Mouse (Mus musculus): ENCODE measurements at regions not wholly inside any gene's neighbourhood (a gene's known extent, or its start where the extent isn't known, plus 50 kb on each side); places are given as distances from the start of the nearest gene placed in this dataset.

DNA sequence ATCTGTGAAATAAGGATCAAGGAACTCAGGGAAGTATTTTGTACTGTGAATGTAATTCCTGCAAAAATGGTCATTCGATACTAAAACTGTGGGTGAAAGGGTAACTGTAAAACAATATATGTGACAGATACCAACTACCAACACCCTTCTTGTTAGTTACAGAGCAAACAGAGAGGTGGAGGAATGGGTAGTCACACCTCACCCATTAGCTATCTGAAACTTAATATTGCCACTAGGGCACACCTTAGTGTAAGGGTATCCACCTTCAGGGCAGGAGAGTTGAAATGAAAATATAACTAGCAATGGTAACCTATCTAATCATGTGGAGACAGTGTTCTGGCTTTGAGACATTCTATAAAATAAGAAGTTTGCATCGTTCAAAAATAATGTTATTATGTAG is 126.2 kb downstream of the Klf6 start:
- H3ac ChIP-seq (ENCODE audit: control insufficient read depth, insufficient read length) = no peak overlapping the region
- no peaks in the 10 kb centered on the region for H3K36me3 ChIP-seq (ENCODE audit: control insufficient read depth, insufficient read depth)
- TF ChIP-seq MYOG (IDR thresholded peaks at IDR 0.05; ENCODE audit: control insufficient read depth in 1 of 3, insufficient read depth in 1 of 3, insufficient read length in 2 of 3, low read depth in 2 of 3) (no peak), SRF (IDR thresholded peaks at IDR 0.05; ENCODE audit: control insufficient read depth, insufficient read length, low read depth) (no peak), POLR2AphosphoS2 (IDR thresholded peaks at IDR 0.05; ENCODE audit: insufficient read length, low read depth) (no peak)
- no peak overlapping the region for H3K4me2 ChIP-seq (ENCODE audit: low read depth)
- no peaks in the 10 kb centered on the region for H3K27me3 ChIP-seq (ENCODE audit: control insufficient read depth, insufficient read depth, insufficient read length)
- H3K79me2 ChIP-seq (ENCODE audit: control insufficient read depth, insufficient read depth) = no peaks in the 10 kb centered on the region
- no peak overlapping the region for H3K4me3 ChIP-seq

DNA sequence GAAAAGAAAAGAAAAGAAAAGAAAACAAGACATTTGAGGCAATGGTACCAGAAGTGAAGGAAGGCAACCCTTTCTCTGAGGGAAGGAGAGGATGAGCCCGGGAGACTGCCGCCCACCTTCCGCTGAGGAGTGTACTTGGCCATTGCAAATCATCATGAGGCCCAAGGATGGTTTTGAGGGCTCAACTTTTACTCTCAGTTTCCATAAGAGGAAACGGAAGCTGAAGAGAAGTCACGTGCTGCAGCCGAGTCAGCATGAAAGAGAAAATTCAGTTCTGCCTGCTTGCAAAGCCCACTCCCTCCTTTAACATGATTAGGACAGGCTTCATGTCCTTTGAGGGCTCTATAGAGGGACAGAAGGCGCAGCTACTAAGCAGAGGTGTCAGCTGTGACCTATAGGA is 127.1 kb downstream of the Klf6 start:
- TF ChIP-seq REST (IDR thresholded peaks at IDR 0.05; ENCODE audit: insufficient read depth, insufficient read length) (no peak), TCF12 (IDR thresholded peaks at IDR 0.05; ENCODE audit: insufficient read depth, poor library complexity, severe bottlenecking) (no peak), MYOD1 (IDR thresholded peaks at IDR 0.05; ENCODE audit: control insufficient read depth in 1 of 3, insufficient read length in 2 of 3, low read depth in 2 of 3) (no peak), SRF (IDR thresholded peaks at IDR 0.05; ENCODE audit: control insufficient read depth, insufficient read length, low read depth) (no peak), POLR2A (IDR thresholded peaks at IDR 0.05; ENCODE audit: insufficient read length, low read depth) (no peak), TCF3 (IDR thresholded peaks at IDR 0.05; ENCODE audit: insufficient read length, low read depth) (no peak), MAX (IDR thresholded peaks at IDR 0.05; ENCODE audit: low read depth) (no peak), MYOG (IDR thresholded peaks at IDR 0.05; ENCODE audit: control insufficient read depth in 1 of 3, insufficient read depth in 1 of 3, insufficient read length in 2 of 3, low read depth in 2 of 3) (no peak), USF1 (IDR thresholded peaks at IDR 0.05; ENCODE audit: low read depth) (no peak), CEBPB (IDR thresholded peaks at IDR 0.05; ENCODE audit: insufficient read depth, poor library complexity, severe bottlenecking) (no peak), POLR2AphosphoS2 (IDR thresholded peaks at IDR 0.05; ENCODE audit: insufficient read length, low read depth) (no peak), E2F4 (IDR thresholded peaks at IDR 0.05; ENCODE audit: insufficient read depth) (no peak)
- H3K36me3 ChIP-seq (ENCODE audit: control insufficient read depth, insufficient read depth) = no peaks in the 10 kb centered on the region
- H3K4me3 ChIP-seq = no peak overlapping the region
- H3K4me2 ChIP-seq (ENCODE audit: low read depth) = no peak overlapping the region
- H3ac ChIP-seq (ENCODE audit: control insufficient read depth, insufficient read length) = no peak overlapping the region
- H3K79me2 ChIP-seq (ENCODE audit: control insufficient read depth, insufficient read depth) = no peaks in the 10 kb centered on the region
- H3K27me3 ChIP-seq (ENCODE audit: control insufficient read depth, insufficient read depth, insufficient read length) = no peaks in the 10 kb centered on the region

- TF ChIP-seq MYOG (IDR thresholded peaks at IDR 0.05; ENCODE audit: control insufficient read depth in 1 of 3, insufficient read depth in 1 of 3, insufficient read length in 2 of 3, low read depth in 2 of 3) (no peak), E2F4 (IDR thresholded peaks at IDR 0.05; ENCODE audit: insufficient read depth) (no peak)
- no peak overlapping the region for H3K4me2 ChIP-seq (ENCODE audit: low read depth)
- H3K4me3 ChIP-seq = no peak overlapping the region
- H3K79me2 ChIP-seq (ENCODE audit: control insufficient read depth, insufficient read depth) = no peaks in the 10 kb centered on the region
- no peak overlapping the region for H3ac ChIP-seq (ENCODE audit: control insufficient read depth, insufficient read length)
- H3K27me3 ChIP-seq (ENCODE audit: control insufficient read depth, insufficient read depth, insufficient read length) = no peaks in the 10 kb centered on the region
- H3K36me3 ChIP-seq (ENCODE audit: control insufficient read depth, insufficient read depth) = no peaks in the 10 kb centered on the region
Observed at GRCm38 (mm10) chr13:6000559-6001217, 139.4 kb downstream of the Klf6 start.

GRCm38 (mm10) chr13:6001218-6001564 is 139.9 kb downstream of the Klf6 start:
- TF ChIP-seq REST (IDR thresholded peaks at IDR 0.05; ENCODE audit: insufficient read depth, insufficient read length) (no peak), CEBPB (IDR thresholded peaks at IDR 0.05; ENCODE audit: insufficient read depth, poor library complexity, severe bottlenecking) (no peak), E2F4 (IDR thresholded peaks at IDR 0.05; ENCODE audit: insufficient read depth) (no peak), USF1 (IDR thresholded peaks at IDR 0.05; ENCODE audit: low read depth) (no peak), POLR2AphosphoS2 (IDR thresholded peaks at IDR 0.05; ENCODE audit: insufficient read length, low read depth) (no peak), POLR2A (IDR thresholded peaks at IDR 0.05; ENCODE audit: insufficient read length, low read depth) (no peak), TCF12 (IDR thresholded peaks at IDR 0.05; ENCODE audit: insufficient read depth, poor library complexity, severe bottlenecking) (no peak), MYOG (IDR thresholded peaks at IDR 0.05; ENCODE audit: control insufficient read depth in 1 of 3, insufficient read depth in 1 of 3, insufficient read length in 2 of 3, low read depth in 2 of 3) (no peak), MAX (IDR thresholded peaks at IDR 0.05; ENCODE audit: low read depth) (no peak), SRF (IDR thresholded peaks at IDR 0.05; ENCODE audit: control insufficient read depth, insufficient read length, low read depth) (no peak), TCF3 (IDR thresholded peaks at IDR 0.05; ENCODE audit: insufficient read length, low read depth) (no peak)
- no peak overlapping the region for H3ac ChIP-seq (ENCODE audit: control insufficient read depth, insufficient read length)
- H3K79me2 ChIP-seq (ENCODE audit: control insufficient read depth, insufficient read depth) = no peaks in the 10 kb centered on the region
- no peaks in the 10 kb centered on the region for H3K27me3 ChIP-seq (ENCODE audit: control insufficient read depth, insufficient read depth, insufficient read length)
- no peak overlapping the region for H3K4me3 ChIP-seq
- no peak overlapping the region for H3K4me2 ChIP-seq (ENCODE audit: low read depth)
- no peaks in the 10 kb centered on the region for H3K36me3 ChIP-seq (ENCODE audit: control insufficient read depth, insufficient read depth)

GRCm38 (mm10) chr13:6005901-6006300 is 144.6 kb downstream of the Klf6 start:
- Histone ChIP-seq H3ac (ENCODE audit: control insufficient read depth, insufficient read length) (no peak overlapping the region), H3K4me3 (no peak overlapping the region), H3K27me3 (ENCODE audit: control insufficient read depth, insufficient read depth, insufficient read length) (no peaks in the 10 kb centered on the region), H3K4me2 (ENCODE audit: low read depth) (no peak overlapping the region), H3K79me2 (ENCODE audit: control insufficient read depth, insufficient read depth) (no peaks in the 10 kb centered on the region), H3K36me3 (ENCODE audit: control insufficient read depth, insufficient read depth) (no peaks in the 10 kb centered on the region)
- TF ChIP-seq CEBPB (IDR thresholded peaks at IDR 0.05; ENCODE audit: insufficient read depth, poor library complexity, severe bottlenecking) = no peak
- TF ChIP-seq TCF12 (IDR thresholded peaks at IDR 0.05; ENCODE audit: insufficient read depth, poor library complexity, severe bottlenecking) = no peak
- no peak for TF ChIP-seq TCF3 (IDR thresholded peaks at IDR 0.05; ENCODE audit: insufficient read length, low read depth)
- TF ChIP-seq SRF (IDR thresholded peaks at IDR 0.05; ENCODE audit: control insufficient read depth, insufficient read length, low read depth) = no peak
- TF ChIP-seq E2F4 (IDR thresholded peaks at IDR 0.05; ENCODE audit: insufficient read depth) = no peak
- TF ChIP-seq MAX (IDR thresholded peaks at IDR 0.05; ENCODE audit: low read depth) = no peak

Data from myocyte (in vitro differentiated cells).